Mouse (Mus musculus) spleen, postnatal 4 days (tissue): ENCODE results near the gene Scnn1a.
"Not testable (repeated sequence)": the region's sequence is repeated elsewhere in the genome, so short reads cannot be mapped to it uniquely, and the experiment has no call there.

Experiments
- DNase-seq, 2 experiments: peaks; one replicate each; pipeline ENCODE4 v3.0.0; 2022; ENCODE audit warnings: low spot score in 2 of 2

Scnn1a gene

DNA sequence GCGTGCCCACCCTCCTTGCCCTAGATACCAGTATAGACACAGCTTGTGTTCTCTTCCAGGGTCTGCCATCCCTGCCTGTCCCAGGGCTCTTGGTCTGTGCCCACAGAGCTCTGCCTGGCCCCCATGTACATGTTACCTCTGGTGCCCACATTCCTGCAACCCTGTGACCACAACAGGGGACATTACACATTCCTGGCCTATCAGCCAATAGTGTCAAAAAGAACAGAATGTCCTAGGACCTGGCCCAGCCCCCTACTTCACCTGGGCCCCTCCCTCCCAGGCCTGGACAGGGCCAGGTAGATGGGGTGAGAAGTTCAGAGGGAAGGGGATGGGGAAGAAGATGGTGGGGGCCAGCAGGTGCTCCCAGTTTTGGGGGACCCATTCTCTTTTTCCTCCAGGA lies at the start of gene Scnn1a:
Gene Scnn1a, plus strand, starts transcription at position 337 of the 400 bp plus-strand sequence.
- DNase-seq, result no peak

DNA sequence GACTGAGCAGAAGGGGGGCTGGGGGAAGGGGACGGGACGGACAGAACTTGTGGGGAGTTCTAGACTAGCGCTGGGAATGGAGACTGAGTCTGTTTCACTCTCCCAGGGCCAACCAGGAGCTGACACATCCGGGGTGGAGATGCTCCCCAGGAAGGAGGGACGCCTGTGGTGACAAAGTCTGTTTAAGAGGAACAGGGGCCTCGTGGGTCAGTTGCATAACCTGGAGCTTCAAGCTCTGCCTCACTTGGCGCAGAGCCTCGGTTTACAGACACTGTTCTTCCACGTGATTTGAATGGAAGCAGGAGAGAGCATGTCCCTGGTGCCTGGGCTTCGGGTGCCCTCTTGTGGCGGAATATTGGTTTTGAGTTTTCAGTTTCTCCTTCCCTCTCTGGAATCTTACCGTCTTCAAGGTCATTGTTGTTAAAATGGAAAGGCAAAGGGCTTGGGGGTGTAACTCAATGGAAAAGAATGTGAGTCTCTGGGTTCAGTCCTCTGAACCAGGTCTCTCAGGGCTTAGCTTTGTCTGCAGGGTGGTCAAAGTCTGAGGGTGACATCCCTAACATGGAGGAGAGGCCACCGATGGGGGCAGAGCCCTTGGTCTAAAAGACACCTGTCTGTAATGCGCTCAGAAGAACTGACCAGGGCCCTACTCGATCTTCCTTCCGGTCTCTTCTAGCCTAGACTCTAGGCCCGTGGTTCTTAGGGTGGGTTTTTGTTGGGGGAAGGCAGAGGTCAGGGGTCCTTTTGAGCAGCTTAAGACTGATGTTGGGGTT lies 48.8 kb upstream of the Scnn1a start:
- DNase-seq, result peak; percentile 81 to 88

- no peak for DNase-seq
Observed at GRCm38 (mm10) chr6:125272228-125272785, 48.2 kb upstream of the Scnn1a start.

DNA sequence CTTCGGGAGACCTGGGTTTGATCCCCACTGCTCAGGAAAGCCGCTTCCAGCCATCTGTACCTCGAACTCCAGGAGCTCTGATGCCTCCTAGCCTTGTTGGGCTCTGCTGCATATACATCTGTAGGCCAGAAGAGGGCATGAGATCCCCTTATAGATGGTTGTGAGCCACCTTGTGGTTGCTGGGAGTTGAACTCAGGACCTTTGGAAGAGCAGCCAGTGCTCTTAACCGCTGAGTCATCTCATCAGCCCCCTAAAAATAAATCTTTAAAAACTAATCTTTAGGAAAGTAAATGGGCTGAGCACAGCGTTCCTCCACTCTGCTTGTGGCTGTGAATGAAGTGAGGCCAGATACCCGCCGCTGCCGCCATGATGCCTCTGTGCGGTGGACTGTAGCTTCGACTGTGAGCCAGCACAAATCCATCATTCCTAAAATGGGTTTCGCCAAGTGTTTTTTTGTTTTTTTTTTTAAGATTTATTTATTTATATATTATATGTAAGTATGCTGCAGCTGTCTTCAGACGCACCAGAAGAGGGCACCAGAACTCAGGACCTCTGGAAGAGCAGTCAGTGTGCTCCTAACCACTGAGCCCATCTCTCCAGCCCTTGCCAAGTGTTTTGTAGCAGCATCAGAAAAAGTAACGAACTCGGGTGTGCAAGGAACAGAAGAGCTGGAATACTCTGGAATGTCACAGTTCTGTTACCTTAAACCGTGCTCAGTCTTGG lies 45.5 kb upstream of the Scnn1a start:
- no peak for DNase-seq

DNA sequence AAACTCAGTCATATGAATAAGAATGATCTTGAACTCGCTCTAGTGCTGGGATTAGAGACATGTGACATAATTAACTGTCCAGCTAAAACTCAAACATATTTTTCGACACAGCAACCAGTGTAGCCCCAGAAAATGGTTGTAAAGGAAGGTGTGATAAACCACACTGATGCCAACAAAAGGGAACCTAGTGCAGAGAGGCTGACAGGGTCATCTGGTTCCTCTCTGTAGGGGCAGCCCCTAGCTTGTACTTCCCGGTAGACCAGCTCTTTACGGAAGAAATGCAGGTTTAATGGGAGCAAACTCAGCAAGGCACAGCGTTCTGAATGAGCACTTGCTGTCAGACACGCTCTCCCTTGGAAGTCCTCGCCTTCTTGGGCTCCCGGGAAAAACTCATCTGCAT lies 40.7 kb upstream of the Scnn1a start:
- DNase-seq, result no peak

GRCm38 (mm10) chr6:125282721-125283120 lies 37.7 kb upstream of the Scnn1a start:
- DNase-seq, result not testable (repeated sequence)

GRCm38 (mm10) chr6:125284250-125284649 lies 36.2 kb upstream of the Scnn1a start:
- DNase-seq, result no peak

DNA sequence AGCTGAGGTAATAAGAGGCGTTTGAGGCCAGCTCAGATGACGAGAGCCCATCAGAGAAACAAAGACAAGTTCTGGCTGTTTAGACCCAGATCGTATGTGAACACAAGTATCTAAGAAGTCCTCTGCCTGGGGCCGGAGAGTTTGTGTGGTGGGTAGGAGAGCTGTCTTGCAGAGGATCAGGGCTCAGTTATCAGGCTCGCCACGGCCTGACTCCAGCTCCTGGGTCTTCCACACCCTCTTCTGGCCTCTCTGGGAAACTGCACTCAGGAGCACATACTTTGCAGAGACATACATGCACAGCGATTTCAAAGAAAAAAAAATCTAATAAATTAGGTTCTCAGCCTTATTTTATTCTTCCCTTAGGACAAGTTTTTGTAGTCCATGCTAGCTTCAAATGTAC lies 35.7 kb upstream of the Scnn1a start:
- DNase-seq, result no peak

DNA sequence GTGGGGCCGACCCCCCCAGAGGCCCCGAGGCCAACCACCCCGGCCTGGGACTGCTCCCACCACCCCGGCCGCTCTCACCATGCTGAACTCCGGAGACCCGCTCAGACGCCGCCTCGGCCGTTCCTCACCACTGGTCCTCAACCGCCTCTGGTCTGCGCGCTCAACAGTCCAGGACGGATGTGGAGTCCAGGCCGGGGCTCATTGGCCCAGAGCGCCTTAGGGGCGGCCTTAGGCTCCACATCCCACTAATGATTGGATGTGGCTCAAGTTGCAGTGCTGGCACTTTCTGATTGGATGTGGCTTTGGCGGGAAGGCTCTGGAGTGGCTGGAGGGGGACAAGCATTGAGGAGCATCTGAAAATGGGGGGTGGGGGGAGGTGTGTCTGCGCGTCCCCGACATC lies 34.6 kb upstream of the Scnn1a start, which contains the start of gene Tuba3a:
Gene Tuba3a, minus strand, starts transcription at position 153 of the 400 bp plus-strand sequence.
- no peak for DNase-seq

DNA sequence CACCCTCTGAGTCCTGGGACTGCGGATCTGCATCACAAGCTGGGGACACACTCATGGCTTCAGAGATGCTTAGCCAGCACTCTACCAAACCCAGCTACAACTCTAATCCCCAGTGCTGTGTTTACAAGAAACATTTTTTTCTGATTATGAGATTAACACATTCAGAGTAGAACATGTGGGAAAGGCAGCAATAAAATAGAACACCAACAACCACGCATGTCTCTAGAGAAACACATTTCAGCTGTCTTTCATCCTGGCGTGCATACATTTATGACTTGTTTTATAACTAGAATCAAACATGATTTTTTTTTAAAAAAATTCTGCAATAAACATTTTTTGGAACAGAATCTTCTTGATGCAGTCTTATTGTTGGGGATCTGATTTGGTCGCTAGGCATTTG lies 33.5 kb upstream of the Scnn1a start:
- no peak for DNase-seq

DNA sequence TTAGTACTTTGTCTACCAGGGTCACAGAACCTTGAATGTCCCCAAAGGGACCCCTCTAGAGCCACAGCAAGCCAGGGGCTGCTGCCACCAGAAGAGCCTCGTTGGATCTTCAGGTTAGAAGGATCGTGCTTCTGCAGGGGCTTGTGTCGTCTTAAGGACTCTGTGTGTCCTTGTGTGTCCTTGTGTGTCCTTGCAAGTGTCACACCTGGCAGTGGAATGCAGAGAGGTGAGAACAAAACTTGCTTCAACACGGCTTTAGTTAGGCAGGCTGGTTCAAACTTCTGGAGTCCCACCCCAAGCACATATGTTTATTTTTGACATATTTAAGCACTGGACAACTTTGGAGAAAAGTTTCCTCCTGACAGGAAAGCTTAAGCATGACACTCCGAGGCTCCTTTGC lies 31.7 kb upstream of the Scnn1a start:
- no peak for DNase-seq

- no peak for DNase-seq
Observed at GRCm38 (mm10) chr6:125291329-125291728, 29.1 kb upstream of the Scnn1a start.

GRCm38 (mm10) chr6:125292256-125292655 lies 28.2 kb upstream of the Scnn1a start:
- DNase-seq, result no peak

DNA sequence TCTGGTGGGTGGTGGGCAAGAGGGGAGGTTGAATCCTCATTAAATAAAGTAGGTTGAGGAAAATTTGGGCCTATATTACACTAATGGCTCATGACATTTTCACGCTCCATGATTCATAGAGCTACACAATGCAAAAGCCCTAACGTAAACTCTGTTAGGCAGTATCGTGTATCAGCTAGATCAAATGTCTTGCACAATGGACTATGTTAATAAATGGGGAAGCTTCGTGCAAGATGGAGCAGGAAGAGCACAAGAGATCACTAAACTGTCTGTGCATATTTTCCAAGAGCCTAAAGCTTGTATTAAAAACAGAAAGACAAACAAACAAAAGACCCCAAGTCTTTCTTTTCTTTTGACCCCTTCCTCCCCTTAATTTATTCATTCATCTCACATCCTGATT lies 26.4 kb upstream of the Scnn1a start:
- no peak for DNase-seq

DNA sequence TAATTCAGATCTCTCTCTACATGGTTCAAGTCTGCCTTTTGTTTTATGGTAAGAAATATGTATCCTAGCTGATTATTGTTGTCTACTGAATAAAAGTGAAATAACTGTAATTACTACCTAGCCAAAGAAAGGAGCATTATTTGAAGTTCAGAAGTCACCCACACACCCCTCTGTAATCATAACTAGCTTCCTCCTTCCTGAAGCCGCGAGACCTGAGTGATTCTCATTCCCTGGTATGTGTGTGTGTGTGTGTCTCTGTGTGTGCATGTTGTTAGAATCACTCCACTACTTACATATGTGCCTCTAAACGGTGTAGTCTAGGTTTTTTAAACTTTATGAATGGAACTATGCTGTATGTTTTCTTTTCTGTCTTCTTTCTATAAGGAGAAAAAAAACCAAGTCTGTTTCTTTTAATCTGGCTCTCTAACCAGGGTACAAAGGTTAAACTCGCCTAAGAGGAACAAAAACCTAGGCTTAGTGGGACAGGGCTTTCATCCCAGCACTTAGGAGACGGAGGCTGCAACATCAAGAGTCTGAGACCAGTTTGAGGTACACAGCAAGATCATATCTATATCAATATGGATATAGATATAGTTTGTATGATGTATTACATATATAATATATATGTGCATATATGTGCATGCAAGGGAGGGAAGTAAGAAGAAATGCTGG lies 23.2 kb upstream of the Scnn1a start:
- DNase-seq, result no peak

GRCm38 (mm10) chr6:125300982-125301381 lies 19.5 kb upstream of the Scnn1a start:
- no peak for DNase-seq

DNA sequence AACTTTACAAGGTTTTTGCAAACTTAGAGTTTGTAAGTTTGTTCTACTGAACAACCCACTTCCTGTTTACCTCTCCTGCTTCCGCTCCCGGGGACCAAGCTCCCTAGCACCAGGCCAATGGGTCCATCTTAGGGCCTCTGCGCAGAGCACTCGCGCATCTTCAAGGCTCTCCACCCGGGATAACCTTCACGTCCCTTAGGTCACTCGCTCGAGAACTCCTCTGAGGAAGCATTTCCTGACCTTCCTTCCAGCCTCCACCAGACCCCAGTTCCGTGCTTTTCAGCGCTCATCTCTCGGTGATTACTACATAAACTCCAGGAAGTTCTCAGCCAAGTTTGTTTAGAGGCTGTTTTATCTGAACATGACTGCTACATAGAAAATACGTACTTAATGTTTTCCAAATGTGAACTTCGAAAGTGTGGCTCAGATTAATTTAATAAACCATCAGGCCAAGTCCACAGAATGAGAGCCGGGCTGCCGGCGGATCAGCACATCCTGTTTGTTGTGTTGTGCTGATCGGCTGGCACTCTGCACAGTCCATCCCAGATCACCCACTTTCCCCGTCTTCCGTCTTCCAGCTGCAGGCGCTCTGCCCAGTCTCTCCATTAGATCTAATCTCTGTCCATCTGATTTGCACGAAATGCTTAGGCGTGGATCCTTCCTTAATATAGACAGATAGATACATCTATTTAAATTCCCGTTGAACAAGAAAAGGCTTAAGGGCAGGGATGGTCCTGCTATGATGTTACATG lies 18.1 kb upstream of the Scnn1a start:
- no peak for DNase-seq

DNA sequence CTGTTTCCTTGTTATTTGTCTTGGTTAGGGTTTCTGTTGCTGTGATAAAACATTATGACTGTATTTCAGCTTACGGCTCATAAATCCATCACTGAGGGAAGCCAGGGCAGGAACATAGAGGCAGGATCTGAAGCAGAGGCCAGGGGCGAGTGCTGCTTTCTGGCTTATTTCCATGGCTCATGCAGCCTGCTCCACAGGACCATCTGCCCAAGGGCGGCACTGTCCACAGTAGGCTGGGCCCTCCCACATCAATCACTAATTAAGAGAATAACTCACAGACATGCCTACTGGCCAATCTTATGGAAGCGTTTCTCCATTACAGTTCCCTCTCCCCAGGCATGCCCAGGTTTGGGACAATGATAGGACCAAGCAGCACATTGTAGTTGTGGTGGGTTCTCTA lies 17.2 kb upstream of the Scnn1a start:
- DNase-seq, result no peak

DNA sequence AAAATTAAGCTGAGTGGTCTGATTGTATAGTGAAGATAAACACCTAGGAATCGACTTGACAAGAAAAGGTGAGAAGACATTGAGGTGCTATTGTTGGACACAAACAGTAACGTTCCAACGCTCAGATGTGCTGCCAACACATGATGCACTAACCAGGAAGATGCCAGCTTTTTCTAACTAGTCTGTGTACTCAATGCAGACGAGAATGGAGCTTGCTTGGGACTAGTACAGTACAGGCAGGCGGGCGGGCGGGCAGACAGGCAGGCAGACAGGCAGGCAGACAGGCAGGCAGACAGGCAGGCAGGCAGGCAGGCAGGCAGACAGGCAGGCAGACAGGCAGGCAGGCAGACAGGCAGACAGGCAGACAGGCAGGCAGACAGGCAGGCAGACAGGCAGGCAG lies 16.1 kb upstream of the Scnn1a start:
- DNase-seq, result not testable (repeated sequence)

DNA sequence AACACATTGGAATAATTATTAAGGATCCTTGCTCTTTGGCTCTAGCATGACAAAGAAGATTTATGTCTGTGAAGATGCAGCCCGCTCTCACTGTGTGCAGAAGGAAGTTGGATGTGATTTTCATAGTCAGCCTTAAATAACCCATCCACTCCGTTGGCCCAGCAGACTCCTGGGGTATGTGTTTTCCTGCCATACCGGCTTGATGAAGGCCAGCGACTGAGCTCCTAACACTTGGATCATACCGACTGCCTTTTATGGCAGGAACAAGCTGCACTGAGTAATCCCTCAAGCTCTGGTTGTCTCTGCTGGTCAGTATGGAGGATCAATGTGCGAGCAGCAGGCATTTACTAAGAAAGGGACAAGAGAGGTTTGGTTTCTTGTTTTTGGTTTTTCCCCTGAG lies 15.0 kb upstream of the Scnn1a start:
- no peak for DNase-seq

DNA sequence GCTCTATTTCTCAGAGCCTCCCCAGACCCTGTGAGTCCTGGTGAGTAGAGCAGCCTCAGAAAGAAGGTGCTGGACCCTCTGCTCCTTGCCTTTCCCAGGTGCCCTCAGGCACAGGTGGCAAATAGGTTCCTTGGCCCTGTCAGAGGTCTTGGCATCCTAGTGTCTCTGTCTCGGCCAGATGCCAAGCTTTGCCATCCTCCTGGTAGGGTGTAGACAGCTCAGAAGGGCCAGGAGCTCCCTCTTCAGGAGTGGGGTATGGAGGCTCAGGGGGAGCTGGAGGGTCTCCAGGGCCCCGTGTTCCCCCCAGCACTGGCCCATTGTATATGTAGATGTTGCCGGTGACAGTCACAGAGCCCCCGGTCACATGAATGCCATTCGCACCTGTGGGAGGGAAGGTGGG lies 13.4 kb upstream of the Scnn1a start:
- DNase-seq, result no peak

DNA sequence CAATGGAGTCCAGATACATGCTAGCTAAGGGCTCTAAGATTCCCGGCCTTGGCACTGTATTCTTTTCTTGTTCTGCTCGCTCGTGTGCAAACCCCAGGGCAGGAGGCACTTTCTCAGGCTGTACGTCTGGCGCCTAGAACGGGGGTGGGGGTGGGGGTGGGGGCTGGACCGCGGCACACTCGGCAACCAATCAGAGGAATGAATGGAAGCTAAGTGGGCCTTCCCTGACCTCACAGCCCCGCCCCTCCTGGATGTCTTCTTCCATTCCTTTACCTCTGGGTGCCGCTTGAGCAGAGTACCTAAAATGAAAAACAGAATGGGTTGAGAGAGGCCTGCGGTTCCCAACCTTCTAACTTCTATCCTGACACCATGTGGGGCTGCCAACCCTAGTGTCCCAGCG lies 11.5 kb upstream of the Scnn1a start:
- DNase-seq, result no peak
